Mouse (Mus musculus): Measurements from ENCODE around the gene Barx1. TPM values are rescaled to one million over a fixed set of nuclear protein-coding genes. Genes with fewer than 3 reads are reported as not detected.

The Barx1 gene
- total and polyA plus RNA-seq, 3 experiments, result not detected

- Histone ChIP-seq H3K9me3 (replicated peaks; ENCODE audit: insufficient read depth, low read length) (no peaks in the 10 kb centered on the region), H3K27ac (ENCODE audit: control insufficient read depth, low read depth, low read length) (no peak overlapping the region), H3K9ac (ENCODE audit: control insufficient read depth, low read depth, low read length, poor library complexity, severe bottlenecking) (no peak overlapping the region), H3K36me3 (ENCODE audit: control insufficient read depth in 1 of 2, insufficient read depth in 2 of 2, low read length in 2 of 2) (no peaks in the 10 kb centered on the region), H3K4me3 (ENCODE audit: control insufficient read depth in 1 of 2, insufficient read depth in 1 of 2, low read depth in 2 of 2, low read length in 2 of 2) (no peak overlapping the region), H3K79me2 (ENCODE audit: control insufficient read depth, insufficient read depth, low read length, poor library complexity) (no peaks in the 10 kb centered on the region), H3K27me3 (ENCODE audit: control insufficient read depth in 1 of 2, insufficient read depth in 2 of 2, low read length in 2 of 2) (no peaks in the 10 kb centered on the region), H3K4me1 (ENCODE audit: control insufficient read depth in 1 of 2, insufficient read depth in 2 of 2, low read length in 2 of 2) (no peaks in the 10 kb centered on the region)
- TF ChIP-seq ETS1 (IDR thresholded peaks at IDR 0.05; ENCODE audit: low read depth, low read length) (no peak), POLR2AphosphoS5 (IDR thresholded peaks at IDR 0.05; ENCODE audit: borderline replicate concordance, low read depth, low read length) (no peak), CHD2 (IDR thresholded peaks at IDR 0.05; ENCODE audit: low read length) (no peak), ZC3H11A (IDR thresholded peaks at IDR 0.05; ENCODE audit: low read depth, low read length) (no peak), ZKSCAN1 (IDR thresholded peaks at IDR 0.05; ENCODE audit: low read depth, low read length) (no peak), MAFK (IDR thresholded peaks at IDR 0.05; ENCODE audit: borderline replicate concordance, low read depth, low read length) (no peak), MXI1 (IDR thresholded peaks at IDR 0.05; ENCODE audit: low read depth, low read length) (no peak), CHD1 (IDR thresholded peaks at IDR 0.05; ENCODE audit: low read depth, low read length) (no peak), MYB (IDR thresholded peaks at IDR 0.05; ENCODE audit: low read depth, low read length) (no peak)
- DNase-seq (ENCODE audit: low read depth, low spot score), result no peak
Observed at GRCm38 (mm10) chr13:48661561-48661960, 1.2 kb upstream of the Barx1 start.

DNA sequence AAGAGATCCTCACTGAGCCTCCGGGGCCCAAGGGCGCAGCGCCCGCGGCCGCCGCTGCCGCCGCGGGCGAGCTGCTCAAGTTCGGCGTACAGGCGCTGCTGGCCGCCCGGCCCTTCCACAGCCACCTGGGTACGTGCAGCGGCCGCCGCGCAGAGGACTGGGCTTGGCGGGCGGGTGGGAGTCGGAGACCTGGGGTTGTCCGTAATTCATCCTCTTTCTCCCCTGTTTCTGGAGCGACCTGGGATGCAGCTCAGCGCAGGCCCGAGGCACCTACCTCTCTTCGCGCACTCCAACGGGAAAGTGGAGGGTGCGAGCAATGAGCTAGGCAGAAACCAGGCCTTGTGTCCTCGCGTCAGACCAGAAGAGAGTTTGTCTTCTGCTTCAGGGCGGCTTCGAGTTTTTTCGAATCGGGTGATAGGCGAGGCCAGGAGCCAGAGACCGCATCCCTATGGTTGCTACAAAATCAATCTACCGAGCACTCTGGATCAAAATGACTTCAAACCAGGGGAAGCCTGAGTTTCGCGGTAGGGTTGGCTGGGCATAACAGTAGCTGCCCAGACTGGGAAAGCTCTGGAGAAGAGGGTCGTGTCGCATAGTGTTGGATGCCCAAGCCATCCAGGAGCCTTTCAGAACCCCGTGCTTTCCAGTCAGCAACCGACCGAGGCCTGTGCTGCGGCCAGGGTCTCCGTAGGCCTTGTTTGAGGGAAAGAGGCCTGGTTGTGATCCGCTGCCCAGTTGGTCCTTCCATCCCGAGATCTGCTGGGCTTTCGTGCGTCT, 601 bp downstream of the Barx1 start:
- Histone ChIP-seq H3K79me2 (ENCODE audit: control insufficient read depth, insufficient read depth, low read length, poor library complexity) (no peaks in the 10 kb centered on the region), H3K27ac (ENCODE audit: control insufficient read depth, low read depth, low read length) (no peak overlapping the region), H3K9me3 (replicated peaks; ENCODE audit: insufficient read depth, low read length) (no peaks in the 10 kb centered on the region), H3K36me3 (ENCODE audit: control insufficient read depth in 1 of 2, insufficient read depth in 2 of 2, low read length in 2 of 2) (no peaks in the 10 kb centered on the region), H3K4me3 (ENCODE audit: control insufficient read depth in 1 of 2, insufficient read depth in 1 of 2, low read depth in 2 of 2, low read length in 2 of 2) (no peak overlapping the region), H3K4me1 (ENCODE audit: control insufficient read depth in 1 of 2, insufficient read depth in 2 of 2, low read length in 2 of 2) (no peaks in the 10 kb centered on the region), H3K9ac (ENCODE audit: control insufficient read depth, low read depth, low read length, poor library complexity, severe bottlenecking) (no peak overlapping the region), H3K27me3 (ENCODE audit: control insufficient read depth in 1 of 2, insufficient read depth in 2 of 2, low read length in 2 of 2) (no peaks in the 10 kb centered on the region)
- no peak for TF ChIP-seq HCFC1 (IDR thresholded peaks at IDR 0.05; ENCODE audit: low read depth, low read length)
- TF ChIP-seq TAL1 (IDR thresholded peaks at IDR 0.05; ENCODE audit: low read length), result no peak
- DNase-seq (ENCODE audit: low read depth, low spot score), result no peak

GRCm38 (mm10) chr13:48663988-48664339, 1.2 kb downstream of the Barx1 start:
- H3K27me3 ChIP-seq (ENCODE audit: control insufficient read depth in 1 of 2, insufficient read depth in 2 of 2, low read length in 2 of 2), result no peaks in the 10 kb centered on the region
- no peak overlapping the region for H3K9ac ChIP-seq (ENCODE audit: control insufficient read depth, low read depth, low read length, poor library complexity, severe bottlenecking)
- H3K79me2 ChIP-seq (ENCODE audit: control insufficient read depth, insufficient read depth, low read length, poor library complexity), result no peaks in the 10 kb centered on the region
- no peaks in the 10 kb centered on the region for H3K9me3 ChIP-seq (replicated peaks; ENCODE audit: insufficient read depth, low read length)
- no peak overlapping the region for H3K27ac ChIP-seq (ENCODE audit: control insufficient read depth, low read depth, low read length)
- H3K36me3 ChIP-seq (ENCODE audit: control insufficient read depth in 1 of 2, insufficient read depth in 2 of 2, low read length in 2 of 2), result no peaks in the 10 kb centered on the region
- H3K4me1 ChIP-seq (ENCODE audit: control insufficient read depth in 1 of 2, insufficient read depth in 2 of 2, low read length in 2 of 2), result no peaks in the 10 kb centered on the region
- no peak for DNase-seq (ENCODE audit: low read depth, low spot score)
- H3K4me3 ChIP-seq (ENCODE audit: control insufficient read depth in 1 of 2, insufficient read depth in 1 of 2, low read depth in 2 of 2, low read length in 2 of 2), result no peak overlapping the region
- TF ChIP-seq MXI1 (IDR thresholded peaks at IDR 0.05; ENCODE audit: low read depth, low read length), result no peak
- TF ChIP-seq HCFC1 (IDR thresholded peaks at IDR 0.05; ENCODE audit: low read depth, low read length), result no peak
- TF ChIP-seq JUND (IDR thresholded peaks at IDR 0.05; ENCODE audit: low read depth, low read length), result no peak
- no peak for TF ChIP-seq GABPA (IDR thresholded peaks at IDR 0.05; ENCODE audit: low read depth, low read length)
- TF ChIP-seq NELFE (IDR thresholded peaks at IDR 0.05; ENCODE audit: low read depth, low read length), result no peak
- TF ChIP-seq MYB (IDR thresholded peaks at IDR 0.05; ENCODE audit: low read depth, low read length), result no peak

All from MEL (cell line).